Mouse (Mus musculus): ENCODE results near the gene Rapgef4.

GRCm38 (mm10) chr2:72179600-72180301 lies 198.7 kb downstream of the Rapgef4 start:
- TF ChIP-seq CTCF (IDR thresholded peaks at IDR 0.05; ENCODE audit: insufficient read depth, low read length) = no peak
- no peak for TF ChIP-seq POLR2A (IDR thresholded peaks at IDR 0.05; ENCODE audit: borderline replicate concordance, extremely low read depth, low read depth, low read length)
